Mouse (Mus musculus) MEL (cell line): ENCODE results near the gene 2610021A01Rik. TPM values are rescaled to one million over a fixed set of nuclear protein-coding genes. Genes with fewer than 3 reads are reported as not detected.
"Not testable (repeated sequence)": the region's sequence is repeated elsewhere in the genome, so short reads cannot be mapped to it uniquely, and the experiment has no call there.

Experiments used
- DNase-seq: peaks from one replicate; pipeline ENCODE4 v3.0.0; 2011; ENCODE audit warnings: low read depth, low spot score
- H3K27ac ChIP-seq: 2 replicates; pipeline ENCODE4 v1.5.1; 2012; ENCODE audit warnings: low read depth, mild to moderate bottlenecking, control low read depth, low read length, moderate library complexity; ENCODE audit not compliant: control insufficient read depth
- H3K27me3 ChIP-seq, 2 experiments: fragments of 150-350 bp in 1 of 2; sonication (generic) in 1 of 2; 2 replicates each; pipeline ENCODE4 v1.6.1; 2012; ENCODE audit warnings: low read length in 2 of 2, mild to moderate bottlenecking in 2 of 2, improper control_type of control experiment in 1 of 2, moderate library complexity in 1 of 2; ENCODE audit not compliant: insufficient read depth in 2 of 2, control insufficient read depth in 1 of 2
- H3K36me3 ChIP-seq, 2 experiments: 2 replicates each; pipeline ENCODE4 v1.6.1; 2012 to 2014; ENCODE audit warnings: low read length in 2 of 2, improper control_type of control experiment in 1 of 2, inconsistent platforms in 1 of 2, mild to moderate bottlenecking in 1 of 2; ENCODE audit not compliant: insufficient read depth in 2 of 2, control insufficient read depth in 1 of 2
- H3K4me1 ChIP-seq, 2 experiments: fragments of 150-350 bp in 1 of 2; sonication (generic) in 1 of 2; 2 replicates each; pipeline ENCODE4 v1.6.1; 2012; ENCODE audit warnings: low read length in 2 of 2, improper control_type of control experiment in 1 of 2, mild to moderate bottlenecking in 1 of 2; ENCODE audit not compliant: insufficient read depth in 2 of 2, control insufficient read depth in 1 of 2
- H3K4me3 ChIP-seq, 2 experiments: fragments of 150-350 bp in 1 of 2; sonication (generic) in 1 of 2; 2 replicates each; pipeline ENCODE4 v1.5.1; 2012; ENCODE audit warnings: low read depth in 2 of 2, low read length in 2 of 2, mild to moderate bottlenecking in 2 of 2, moderate library complexity in 2 of 2, control low read depth in 1 of 2, improper control_type of control experiment in 1 of 2; ENCODE audit not compliant: control insufficient read depth in 1 of 2, insufficient read depth in 1 of 2
- H3K79me2 ChIP-seq: 2 replicates; pipeline ENCODE4 v1.6.1; 2012; ENCODE audit warnings: mild to moderate bottlenecking, low read length, moderate library complexity; ENCODE audit not compliant: control insufficient read depth, poor library complexity, insufficient read depth
- H3K9ac ChIP-seq: 2 replicates; pipeline ENCODE4 v1.6.1; 2012; ENCODE audit warnings: low read depth, mild to moderate bottlenecking, control low read depth, low read length, moderate library complexity; ENCODE audit not compliant: control insufficient read depth, poor library complexity, severe bottlenecking
- H3K9me3 ChIP-seq: fragments of 150-350 bp; sonication (generic); replicated peaks from 2 replicates; pipeline ENCODE4 v1.6.1; 2012; ENCODE audit warnings: mild to moderate bottlenecking, low read length, improper control_type of control experiment, moderate library complexity; ENCODE audit not compliant: insufficient read depth
- ELF1 ChIP-seq: IDR thresholded peaks from 2 replicates; pipeline ENCODE4 v1.6.1; 2014; ENCODE audit warnings: low read depth, mild to moderate bottlenecking, inconsistent platforms, low read length, improper control_type of control experiment, moderate library complexity
- MAZ ChIP-seq: IDR thresholded peaks from 2 replicates; pipeline ENCODE4 v1.6.1; 2012; ENCODE audit warnings: low read depth, mild to moderate bottlenecking, inconsistent platforms, low read length, improper control_type of control experiment
- TAL1 ChIP-seq: IDR thresholded peaks from 2 replicates; pipeline ENCODE4 v1.6.1; 2012; ENCODE audit warnings: mild to moderate bottlenecking, inconsistent platforms, low read length, moderate library complexity, mixed read lengths
- polyA plus RNA-seq, 2 experiments: library from polyadenylated mRNA; stranded (reverse) in 1 of 2; unstranded in 1 of 2; fragments of >175 nt in 1 of 2; fragments of >200 nt in 1 of 2; gene quantifications; 2 replicates each; pipeline versions ENCODE4 v1.2.1 to v1.2.4; 2012; ENCODE audit warnings: low replicate concordance in 2 of 2, low read depth in 1 of 2; ENCODE audit not compliant: insufficient read length in 2 of 2, insufficient read depth in 1 of 2, missing spikeins in 1 of 2
- total RNA-seq: library from RNA; depleted of rRNA; stranded (reverse); fragments of 300-350 nt; gene quantifications from 2 replicates; pipeline ENCODE4 v1.2.3, GENCODE M21; 2012; rRNA removed

2610021A01Rik gene
- total and polyA plus RNA-seq, 3 experiments = 9.7 to 291 (median 15.4) TPM

GRCm38 (mm10) chr7:41633221-41633984, 34.4 kb downstream of the 2610021A01Rik start (continued):
- no peak for TF ChIP-seq TAL1
- peak; percentile 70; the same call in 1 of the 2 replicates for TF ChIP-seq MAZ
- TF ChIP-seq ELF1 = no peak

GRCm38 (mm10) chr7:41674326-41674725, 75.3 kb downstream of the 2610021A01Rik start:
- not testable (repeated sequence) for H3K27me3 ChIP-seq, DNase-seq, H3K4me3 ChIP-seq, H3K4me1 ChIP-seq, H3K27ac ChIP-seq, H3K9ac ChIP-seq, H3K79me2 ChIP-seq, H3K9me3 ChIP-seq, H3K36me3 ChIP-seq

Other genes starting within 250 kb of the 2610021A01Rik start
- gene AI987944, start 205.9 kb upstream of the 2610021A01Rik start, total RNA-seq = 0.95 and 1.2 TPM in 2 replicates
- 1 to 10 TPM in 1 of 2 experiments, not detected in 1; 1.2 TPM for gene AI987944, start 205.9 kb upstream of the 2610021A01Rik start, polyA plus RNA-seq
- gene Vmn2r57, start 150.5 kb upstream of the 2610021A01Rik start, total RNA-seq = under 0.01 and 0.03 TPM in 2 replicates
- not detected for gene Vmn2r57, start 150.5 kb upstream of the 2610021A01Rik start, polyA plus RNA-seq
- not detected in 2 replicates for gene Gm20449, start 99.8 kb upstream of the 2610021A01Rik start, total RNA-seq
- not detected for gene Gm20449, start 99.8 kb upstream of the 2610021A01Rik start, polyA plus RNA-seq
- gene AW146154, start 99.3 kb upstream of the 2610021A01Rik start, total RNA-seq = 3.5 and 3.9 TPM in 2 replicates
- 100 to 1,000 TPM in 1 of 2 experiments, 1 to 10 TPM in 1; 2.4 to 227 TPM for gene AW146154, start 99.3 kb upstream of the 2610021A01Rik start, polyA plus RNA-seq
- not detected in 2 replicates for gene Gm6871, start 25.6 kb upstream of the 2610021A01Rik start, total RNA-seq
- gene Gm6871, start 25.6 kb upstream of the 2610021A01Rik start, polyA plus RNA-seq = not detected
- gene Zfp788, start 34.0 kb downstream of the 2610021A01Rik start, total RNA-seq = 5.2 and 5.5 TPM in 2 replicates
- 1 to 10 TPM in 1 of 2 experiments, not detected in 1; 4.5 TPM for gene Zfp788, start 34.0 kb downstream of the 2610021A01Rik start, polyA plus RNA-seq